In genomic region chr2:43739190-43739818, GRCm38 (mm10) we compare ENCODE assay signal across 12 mouse cellular contexts. TPM values are rescaled to one million over a fixed set of nuclear protein-coding genes. Genes with fewer than 3 reads are reported as not detected.
A peak's percentile ranks its signal among the peaks of the same experiment; 100 is the strongest.
DNase-seq lines count a peak whose midpoint lies in the region; ATAC-seq and TF ChIP-seq lines count a peak whose summit lies in the region.
"Had no signal": no experiment of that assay in that cellular context is flagged by ENCODE, and none has a peak within 500 bp of the region (broad histone marks: within the 10 kb centered on the region; RNA-seq: fewer than 3 reads in every experiment).

No protein-coding gene starts in this region.

- no peak for TF ChIP-seq CTCF in stomach, postnatal 0 days (IDR thresholded peaks at IDR 0.05; ENCODE audit: low read depth)

- no peaks in the 10 kb centered on the region for H3K27me3 ChIP-seq in stomach, embryonic 16.5 days (ENCODE audit: control insufficient read depth, insufficient read depth, low read length)
- H3K27me3 ChIP-seq in stomach, postnatal 0 days (ENCODE audit: control insufficient read depth, insufficient read depth, low read length): no peaks in the 10 kb centered on the region
- H3K27me3 ChIP-seq in forebrain, embryonic 12.5 days: no peaks in the 10 kb centered on the region
- H3K27me3 ChIP-seq: kidney, embryonic 15.5 days had no signal

- no peak for TF ChIP-seq EP300 in stomach, postnatal 0 days (optimal IDR thresholded peaks at IDR 0.05)

- no peaks in the 10 kb centered on the region for H3K9me3 ChIP-seq in stomach, embryonic 16.5 days (replicated peaks; ENCODE audit: control insufficient read depth, low read length)
- H3K9me3 ChIP-seq in stomach, postnatal 0 days (ENCODE audit: control insufficient read depth, low read length): no peaks in the 10 kb centered on the region
- no peaks in the 10 kb centered on the region for H3K9me3 ChIP-seq in forebrain, embryonic 12.5 days
- H3K9me3 ChIP-seq: kidney, embryonic 15.5 days had no signal

- intact Hi-C loops in left cerebral cortex, postnatal 4 days (cut with DNase I): no loop called here

- H3K4me1 ChIP-seq in stomach, embryonic 16.5 days (ENCODE audit: control insufficient read depth, insufficient read depth, low read length): no peaks in the 10 kb centered on the region
- H3K4me1 ChIP-seq in stomach, postnatal 0 days (replicated peaks; ENCODE audit: control insufficient read depth, insufficient read depth): no peaks in the 10 kb centered on the region
- no peaks in the 10 kb centered on the region for H3K4me1 ChIP-seq in forebrain, embryonic 12.5 days
- H3K4me1 ChIP-seq: kidney, embryonic 15.5 days had no signal

- no peak for DNase-seq in stomach, postnatal 0 days (ENCODE audit: low spot score)
- DNase-seq in adrenal gland, postnatal 10 days: no peak
- DNase-seq in left cerebral cortex, postnatal 4 days: no peak
- DNase-seq: cerebellum, adult 18-20 months; heart, postnatal 10 days; lung, postnatal 10 days had no signal

- no peak overlapping the region for H3K9ac ChIP-seq in stomach, embryonic 16.5 days (ENCODE audit: low read length)
- H3K9ac ChIP-seq in stomach, postnatal 0 days (ENCODE audit: low read length): no peak overlapping the region
- H3K9ac ChIP-seq in forebrain, embryonic 12.5 days: no peak overlapping the region
- H3K9ac ChIP-seq: kidney, embryonic 15.5 days had no signal

- no peak overlapping the region for H3K4me3 ChIP-seq in stomach, embryonic 16.5 days (replicated peaks; ENCODE audit: low read length)
- H3K4me3 ChIP-seq in stomach, postnatal 0 days (ENCODE audit: low read depth, low read length): no peak overlapping the region
- no peak overlapping the region for H3K4me3 ChIP-seq in forebrain, embryonic 12.5 days (replicated peaks)
- H3K4me3 ChIP-seq: kidney, embryonic 15.5 days had no signal

- no peaks in the 10 kb centered on the region for H3K36me3 ChIP-seq in stomach, embryonic 16.5 days (ENCODE audit: control insufficient read depth, insufficient read depth, low read length)
- no peaks in the 10 kb centered on the region for H3K36me3 ChIP-seq in stomach, postnatal 0 days (ENCODE audit: control insufficient read depth, insufficient read depth, low read length)
- no peaks in the 10 kb centered on the region for H3K36me3 ChIP-seq in forebrain, embryonic 12.5 days (replicated peaks)
- H3K36me3 ChIP-seq: kidney, embryonic 15.5 days had no signal

- peak overlapping the region; percentile 23; the same call in 1 of the 2 replicates for H3K27ac ChIP-seq in stomach, embryonic 16.5 days (ENCODE audit: low read length)
- no peak overlapping the region for H3K27ac ChIP-seq in stomach, postnatal 0 days (replicated peaks)
- H3K27ac ChIP-seq in forebrain, embryonic 12.5 days: no peak overlapping the region
- H3K27ac ChIP-seq: hindbrain, postnatal 0 days; kidney, embryonic 15.5 days had no signal

- no peak for ATAC-seq in stomach, embryonic 16.5 days (ENCODE audit: insufficient read depth, low FRiP score)
- no peak for ATAC-seq in stomach, postnatal 0 days (ENCODE audit: low FRiP score, low TSS enrichment)
- ATAC-seq in granulocyte monocyte progenitor cell, adult 5-6 weeks (replicated peaks; ENCODE audit: poor library complexity, severe bottlenecking): peak; percentile 65
- ATAC-seq in megakaryocyte, adult 5-6 weeks (ENCODE audit: poor library complexity, severe bottlenecking): peak; percentile 52
- no peak for ATAC-seq in forebrain, embryonic 12.5 days (ENCODE audit: low FRiP score)
- ATAC-seq: hindbrain, postnatal 0 days had no signal

- WGBS in stomach, embryonic 16.5 days: 64% methylated on average over 9 of the region's 9 CpGs
- WGBS in stomach, postnatal 0 days: 71% methylated on average over 9 of the region's 9 CpGs
- WGBS in forebrain, embryonic 12.5 days: 92% methylated on average over 9 of the region's 9 CpGs

- H3K4me2 ChIP-seq in stomach, embryonic 16.5 days (ENCODE audit: low read depth, low read length): no peak overlapping the region
- H3K4me2 ChIP-seq in stomach, postnatal 0 days (replicated peaks; ENCODE audit: low read depth): no peak overlapping the region
- H3K4me2 ChIP-seq in forebrain, embryonic 12.5 days: no peak overlapping the region
- H3K4me2 ChIP-seq: kidney, embryonic 15.5 days had no signal

RNA-seq across cellular contexts. Expression of gene Arhgap15, which starts 9.3 kb away (rescaled TPM):
- 2.2 and 2.8 TPM in 2 replicates for polyA plus RNA-seq in stomach, embryonic 16.5 days (2015; fragmentation: Nextera tagmentation; extraction: Ambion mirVana)
- polyA plus RNA-seq in stomach, postnatal 0 days (2015; fragmentation: Nextera tagmentation; extraction: Ambion mirVana): 0.93 and 0.98 TPM in 2 replicates
- total RNA-seq in granulocyte monocyte progenitor cell, adult 5-6 weeks (2014; fragmentation: Nextera tagmentation): 99.5 and 105 TPM in 2 replicates
- total RNA-seq in granulocyte monocyte progenitor cell, adult 5-6 weeks (2017): 146 and 174 TPM in 2 replicates
- 149 and 151 TPM in 2 replicates for total RNA-seq in megakaryocyte, adult 5-6 weeks (2015)
- 173 and 185 TPM in 2 replicates for total RNA-seq in megakaryocyte, adult 5-6 weeks (2017)
- total RNA-seq in adrenal gland, postnatal 10 days (2021): 1 to 10 TPM; 2.9 to 4.3 TPM
- 0.23 and 0.38 TPM in 2 replicates for polyA plus RNA-seq in forebrain, embryonic 12.5 days (2016; fragmentation: Nextera tagmentation; extraction: Ambion mirVana)
- total RNA-seq in left cerebral cortex, postnatal 4 days (2021): 1 to 10 TPM; 2.1 to 2.6 TPM

Comparison
In these comparisons a context has a peak if more than half of its experiments do, and no peak if none do; other contexts are left out.
1. ATAC-seq: peak in granulocyte monocyte progenitor cell, adult 5-6 weeks (single experiment) and megakaryocyte, adult 5-6 weeks (single experiment); none in stomach, embryonic 16.5 days (single experiment), stomach, postnatal 0 days (single experiment) and forebrain, embryonic 12.5 days (single experiment).
2. RNA of gene Arhgap15, which starts 9.3 kb away (total RNA-seq): 149 to 185 TPM in megakaryocyte, adult 5-6 weeks and 99.5 to 174 TPM in granulocyte monocyte progenitor cell, adult 5-6 weeks; 2.9 to 4.3 TPM in adrenal gland, postnatal 10 days and 2.1 to 2.6 TPM in left cerebral cortex, postnatal 4 days; every median in the first group is over 10 times any median in the second.